Mouse (Mus musculus): ENCODE data around the gene Olfr1432.
"Not testable (repeated sequence)": the region's sequence is repeated elsewhere in the genome, so short reads cannot be mapped to it uniquely, and the experiment has no call there.

The Olfr1432 gene

DNA sequence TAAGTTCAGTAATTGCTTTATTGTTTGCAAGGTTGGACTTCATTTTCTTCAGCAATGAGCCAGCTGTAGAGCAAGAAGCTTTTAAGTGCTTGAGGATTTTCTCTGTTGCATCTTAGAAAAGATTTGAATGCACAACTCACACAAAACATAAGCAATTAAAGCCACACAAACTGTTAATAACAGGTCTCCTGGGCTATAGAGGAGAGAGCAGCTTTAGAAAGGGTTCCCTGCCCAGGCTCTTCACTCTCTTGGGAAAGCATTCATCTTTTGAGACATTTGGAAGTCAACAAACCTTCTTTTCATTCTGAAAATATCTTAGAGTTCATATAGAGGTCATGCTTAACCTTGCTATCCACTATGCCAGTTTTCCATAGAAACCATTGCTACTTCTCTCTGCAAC, at the start of gene Olfr1432:
Olfr1432 (minus strand) TSS at position 101 of the 400 bp plus-strand sequence.
- in situ Hi-C loops (cut with MboI; ENCODE audit: low sequenced_read_pairs): not testable (repeated sequence)

DNA sequence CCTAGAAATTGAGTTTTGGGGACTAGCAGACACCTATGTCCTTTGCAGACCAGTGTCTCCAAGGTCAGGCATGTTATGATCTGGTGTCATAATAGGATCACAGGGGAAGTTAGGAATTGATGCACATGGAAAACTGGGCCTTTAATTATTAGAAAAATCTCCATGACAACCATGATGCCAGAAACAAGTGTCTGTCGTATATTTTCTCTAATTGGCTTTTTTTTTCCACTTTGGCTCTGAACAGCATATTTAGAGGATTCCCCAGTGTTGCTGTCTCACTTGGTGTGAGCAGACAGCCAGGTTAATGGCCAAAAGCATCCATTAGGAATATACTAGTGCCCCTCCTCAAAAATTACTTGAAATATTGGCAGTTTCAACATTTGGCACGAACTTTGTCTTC, 47.2 kb upstream of the Olfr1432 start, which contains the start of gene Olfr1434:
Olfr1434 (plus strand) TSS at position 301 of the 400 bp plus-strand sequence.
- in situ Hi-C loops (cut with MboI; ENCODE audit: low sequenced_read_pairs): no loop called here

DNA sequence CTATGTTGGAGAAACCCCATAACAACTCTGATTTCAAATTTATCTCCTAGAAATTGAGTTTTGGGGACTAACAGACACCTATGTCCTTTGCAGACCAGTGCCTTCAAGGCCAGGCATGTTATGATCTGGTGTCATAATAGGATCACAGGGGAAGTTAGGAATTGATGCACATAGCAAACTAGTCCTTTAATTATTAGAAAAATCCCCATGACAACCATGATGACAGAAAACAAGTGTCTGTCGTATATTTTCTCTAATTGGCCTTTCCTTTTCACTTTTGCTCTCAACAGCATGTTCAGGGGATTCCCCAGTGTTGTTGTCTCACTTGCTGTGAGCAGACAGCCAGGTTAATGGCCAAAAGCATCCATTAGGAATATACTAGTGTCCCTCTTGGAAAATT, 28.3 kb upstream of the Olfr1432 start, which contains the start of gene Olfr235:
Olfr235 (plus strand) TSS at position 301 of the 400 bp plus-strand sequence.
- in situ Hi-C loops (cut with MboI; ENCODE audit: low sequenced_read_pairs): no loop called here

DNA sequence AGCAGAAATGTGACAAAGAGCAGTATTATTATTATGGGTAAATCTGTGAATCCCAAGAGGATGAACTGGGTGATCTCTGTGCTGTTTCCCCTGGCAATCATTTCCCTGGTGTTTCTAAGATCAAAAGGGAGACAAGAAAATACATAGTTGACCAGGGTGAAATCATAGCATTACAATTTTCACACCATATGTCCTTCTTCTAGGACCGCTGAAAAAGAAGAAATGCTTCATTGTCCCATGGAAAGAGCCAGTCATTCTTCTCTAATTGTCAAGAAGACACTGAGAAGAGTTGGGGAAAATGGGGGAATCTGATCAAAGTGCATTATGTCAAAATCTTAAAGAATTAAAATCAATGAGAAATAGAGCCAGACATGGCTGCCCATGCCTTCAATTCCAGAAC, 9.2 kb upstream of the Olfr1432 start, which contains the start of gene Olfr262:
Olfr262 (minus strand) TSS at position 101 of the 400 bp plus-strand sequence.
- in situ Hi-C loops (cut with MboI; ENCODE audit: low sequenced_read_pairs): no loop called here

DNA sequence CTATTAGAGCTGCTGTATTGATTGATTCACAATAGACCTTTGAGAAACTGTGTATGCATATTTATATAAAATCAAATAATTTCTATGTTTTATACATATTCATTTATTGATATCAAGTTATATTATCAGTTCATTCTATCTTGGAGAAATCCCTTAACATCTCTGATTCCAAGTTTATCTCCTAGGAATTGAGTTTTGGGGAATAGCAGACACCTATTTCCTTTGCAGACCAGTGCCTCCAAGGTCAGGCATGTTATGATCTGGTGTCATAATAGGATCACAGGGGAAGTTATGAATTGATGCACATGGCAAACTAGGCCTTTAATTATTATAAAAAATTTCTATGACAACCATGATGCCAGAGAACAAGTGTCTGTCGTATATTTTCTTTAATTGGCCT, 32.1 kb downstream of the Olfr1432 start, which contains the start of gene Olfr1431:
Olfr1431 (plus strand) TSS at position 301 of the 400 bp plus-strand sequence.
- in situ Hi-C loops (cut with MboI; ENCODE audit: low sequenced_read_pairs): no loop called here

DNA sequence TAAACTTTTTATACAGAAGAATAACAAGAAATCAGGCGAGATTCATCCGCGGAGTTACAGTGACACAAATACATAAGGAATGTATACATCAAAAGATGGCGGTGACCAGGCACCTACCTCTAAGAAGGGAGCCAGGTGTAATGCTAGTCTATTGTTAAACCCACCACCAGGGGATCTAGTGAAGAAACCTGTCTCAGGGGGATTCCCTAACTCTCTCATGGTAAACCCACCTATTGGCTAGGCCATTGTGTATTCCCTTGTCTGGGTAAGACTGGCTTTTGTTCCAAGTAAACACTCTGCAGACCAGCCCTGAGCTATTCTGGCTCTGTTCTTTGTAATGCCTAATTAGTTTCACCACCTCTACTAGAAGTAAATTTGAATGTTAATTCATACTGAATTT, 33.3 kb downstream of the Olfr1432 start:
- in situ Hi-C loops (cut with MboI; ENCODE audit: low sequenced_read_pairs): not testable (repeated sequence)

Measured in CH12F3 (cell line).